Mouse (Mus musculus) 416B (cell line): ENCODE results near the gene Ccdc182.

Experiments used
- DNase-seq: peaks from one replicate; pipeline ENCODE4 v3.0.0; 2011; ENCODE audit warnings: low read depth

Gene Ccdc182

GRCm38 (mm10) chr11:88293631-88294393 lies at the start of gene Ccdc182:
Gene Ccdc182, plus strand, starts transcription at chr11:88294058.
- DNase-seq, result no peak

GRCm38 (mm10) chr11:88245581-88246170 lies 48.2 kb upstream of the Ccdc182 start:
- no peak for DNase-seq

- DNase-seq, result no peak
These were observed 45.2 kb upstream of the Ccdc182 start for GRCm38 (mm10) chr11:88248636-88249035.

GRCm38 (mm10) chr11:88250568-88250967 lies 43.3 kb upstream of the Ccdc182 start:
- no peak for DNase-seq

- DNase-seq, result no peak
These were observed 42.6 kb upstream of the Ccdc182 start for GRCm38 (mm10) chr11:88251295-88251694.

- DNase-seq, result peak; percentile 63
These were observed 41.7 kb upstream of the Ccdc182 start for GRCm38 (mm10) chr11:88251972-88252766.

- no peak for DNase-seq
These were observed 40.9 kb upstream of the Ccdc182 start for GRCm38 (mm10) chr11:88252767-88253513.

- no peak for DNase-seq
These were observed 40.2 kb upstream of the Ccdc182 start for GRCm38 (mm10) chr11:88253514-88254167.

GRCm38 (mm10) chr11:88257700-88258099 lies 36.2 kb upstream of the Ccdc182 start:
- DNase-seq, result no peak

GRCm38 (mm10) chr11:88258212-88258611 lies 35.6 kb upstream of the Ccdc182 start:
- DNase-seq, result peak; percentile 71

GRCm38 (mm10) chr11:88260463-88260862 lies 33.4 kb upstream of the Ccdc182 start:
- DNase-seq, result no peak

GRCm38 (mm10) chr11:88264889-88265288 lies 29.0 kb upstream of the Ccdc182 start:
- DNase-seq, result no peak

- no peak for DNase-seq
These were observed 27.5 kb upstream of the Ccdc182 start for GRCm38 (mm10) chr11:88266311-88266710.

- peak; percentile 65 for DNase-seq
These were observed 22.0 kb upstream of the Ccdc182 start for GRCm38 (mm10) chr11:88271870-88272269.

- no peak for DNase-seq
These were observed 19.6 kb upstream of the Ccdc182 start for GRCm38 (mm10) chr11:88274111-88274879.

GRCm38 (mm10) chr11:88274901-88275498 lies 18.9 kb upstream of the Ccdc182 start:
- no peak for DNase-seq

GRCm38 (mm10) chr11:88275949-88276348 lies 17.9 kb upstream of the Ccdc182 start:
- no peak for DNase-seq

- DNase-seq, result no peak
These were observed 17.1 kb upstream of the Ccdc182 start for GRCm38 (mm10) chr11:88276534-88277308.

GRCm38 (mm10) chr11:88279006-88279405 lies 14.9 kb upstream of the Ccdc182 start:
- no peak for DNase-seq

- no peak for DNase-seq
These were observed 13.4 kb upstream of the Ccdc182 start for GRCm38 (mm10) chr11:88280426-88280836.
